Mouse (Mus musculus): Measurements from ENCODE around the gene Rufy1.
A peak's percentile ranks its signal among the peaks of the same experiment; 100 is the strongest.
"Not testable (repeated sequence)": the region's sequence is repeated elsewhere in the genome, so short reads cannot be mapped to it uniquely, and the experiment has no call there.

The Rufy1 gene

DNA sequence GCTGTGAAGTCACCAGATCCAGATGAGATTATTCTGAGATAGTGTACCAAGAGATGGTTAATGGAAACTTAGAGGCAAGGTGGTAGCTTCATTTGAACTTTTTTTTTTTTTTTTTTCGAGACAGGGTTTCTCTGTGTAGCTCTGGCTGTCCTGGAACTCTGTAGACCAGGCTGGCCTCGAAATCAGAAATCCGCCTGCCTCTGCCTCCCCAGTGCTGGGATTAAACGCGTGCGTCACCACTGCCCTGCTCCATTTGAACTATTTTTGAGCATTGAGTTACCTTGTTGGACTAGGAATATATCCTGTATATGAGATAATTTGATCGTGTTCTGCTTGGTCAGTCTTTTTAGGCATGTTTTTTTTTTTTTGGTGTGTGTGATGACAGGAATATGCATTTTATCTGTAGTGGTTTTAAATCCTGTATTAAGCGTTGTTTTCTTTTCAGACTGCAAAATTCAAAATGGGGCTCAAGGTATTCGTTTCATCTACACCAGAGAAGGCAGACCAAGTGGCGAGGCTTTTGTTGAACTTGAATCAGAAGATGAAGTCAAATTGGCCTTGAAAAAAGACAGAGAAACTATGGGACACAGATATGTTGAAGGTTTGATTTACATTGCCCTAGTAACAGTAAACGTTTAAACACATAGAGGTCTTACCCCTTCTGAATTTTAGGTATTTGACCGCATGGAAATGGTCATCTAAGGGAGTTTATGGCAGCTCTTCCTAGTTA lies 51.7 kb downstream of the Rufy1 start:
- DNase-seq (ENCODE audit: low read depth, low spot score): no peak

- peak; percentile 93 for DNase-seq (ENCODE audit: low read depth, low spot score)
Measured at GRCm38 (mm10) chr11:50377892-50378684, 52.8 kb downstream of the Rufy1 start.

DNA sequence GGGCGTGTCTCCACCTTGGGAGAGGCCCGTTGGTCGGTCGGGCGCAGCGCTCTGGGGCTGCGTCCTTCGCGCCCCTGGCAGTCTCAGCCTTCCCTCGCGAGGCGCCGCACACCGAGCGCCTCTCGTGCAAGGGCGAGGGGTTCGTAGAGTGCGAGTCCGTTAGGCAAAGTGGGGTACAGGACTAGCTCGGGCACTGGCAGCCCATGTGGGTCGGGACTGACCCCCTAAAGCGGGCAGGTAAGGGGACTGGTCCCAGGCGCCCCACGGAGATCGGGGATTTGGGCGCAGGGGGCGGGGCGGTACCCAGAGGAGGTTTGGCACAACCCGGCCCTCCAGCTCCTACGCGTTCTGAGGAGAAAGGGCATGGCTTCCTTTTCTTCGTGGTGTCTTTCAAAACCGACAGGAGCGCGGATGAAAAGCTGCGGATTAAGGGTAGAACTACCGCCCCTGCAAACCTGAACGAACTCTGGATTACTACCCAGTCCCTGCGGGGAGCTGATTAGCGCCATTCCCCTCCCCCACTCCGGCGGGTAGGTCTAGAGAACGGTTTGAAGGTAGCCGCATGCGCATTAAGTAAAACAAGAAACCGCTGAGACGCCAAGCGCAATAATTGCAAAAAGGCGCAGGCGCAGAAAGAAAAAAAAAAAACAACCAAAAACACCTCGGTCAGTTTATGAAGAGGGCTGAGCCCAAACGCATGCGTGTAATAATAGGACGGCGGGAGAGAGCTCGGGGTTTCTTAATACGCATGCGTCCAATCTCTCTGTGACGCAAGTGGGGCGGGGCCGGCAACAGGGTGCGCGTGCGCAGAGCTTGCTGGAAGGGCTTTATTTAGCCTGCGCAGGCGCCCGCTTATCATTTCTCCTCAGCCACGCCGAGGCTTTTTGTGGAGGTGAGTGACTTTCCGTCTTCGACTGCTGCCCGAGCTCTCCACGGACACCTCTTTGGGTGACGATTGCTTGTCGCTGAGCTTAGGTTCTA lies 53.7 kb downstream of the Rufy1 start, which contains the start of gene Hnrnph1:
TSS of gene Hnrnph1 (plus strand) at position 80 of the 981 bp plus-strand sequence.
- peak; percentile 99 for DNase-seq (ENCODE audit: low read depth, low spot score)

- DNase-seq (ENCODE audit: low read depth, low spot score): peak; percentile 38
Measured at GRCm38 (mm10) chr11:50376156-50376790, 54.7 kb downstream of the Rufy1 start.

- no peak for DNase-seq (ENCODE audit: low read depth, low spot score)
Measured at GRCm38 (mm10) chr11:50375421-50375820, 55.5 kb downstream of the Rufy1 start.

DNA sequence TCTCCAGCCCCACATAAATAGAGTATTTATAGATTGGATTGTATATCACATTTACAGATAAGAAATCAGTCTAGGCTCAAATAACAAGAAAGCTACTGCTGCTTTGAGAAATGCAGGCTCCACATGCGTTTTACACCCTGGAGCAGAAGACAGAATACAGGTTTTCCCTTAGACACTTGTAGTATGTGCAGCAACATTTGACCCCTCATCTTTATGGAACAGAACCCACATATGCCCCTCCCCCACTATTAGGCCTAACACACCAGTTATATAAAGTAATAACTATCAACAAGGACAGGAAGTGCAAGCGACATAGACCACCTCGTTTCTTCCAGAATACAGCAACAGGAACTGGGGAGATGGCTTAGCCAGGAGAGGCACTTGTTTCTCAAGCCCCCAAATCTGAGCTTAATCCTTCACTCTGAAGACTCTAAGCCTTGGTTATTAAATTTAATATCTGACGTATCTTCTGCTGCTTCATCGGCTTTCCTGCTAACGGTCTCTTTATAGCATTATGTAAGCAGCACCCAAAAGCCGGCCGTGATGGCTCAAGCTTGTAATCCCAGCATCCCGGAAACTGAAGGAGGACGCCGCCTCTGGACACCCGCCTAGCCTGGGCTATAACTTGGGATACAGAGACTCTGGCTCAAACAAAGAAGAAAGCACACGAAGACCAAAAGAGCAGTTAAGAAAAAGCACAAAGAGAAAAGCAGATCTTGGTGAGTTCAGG lies 56.5 kb downstream of the Rufy1 start:
- DNase-seq (ENCODE audit: low read depth, low spot score): no peak

DNA sequence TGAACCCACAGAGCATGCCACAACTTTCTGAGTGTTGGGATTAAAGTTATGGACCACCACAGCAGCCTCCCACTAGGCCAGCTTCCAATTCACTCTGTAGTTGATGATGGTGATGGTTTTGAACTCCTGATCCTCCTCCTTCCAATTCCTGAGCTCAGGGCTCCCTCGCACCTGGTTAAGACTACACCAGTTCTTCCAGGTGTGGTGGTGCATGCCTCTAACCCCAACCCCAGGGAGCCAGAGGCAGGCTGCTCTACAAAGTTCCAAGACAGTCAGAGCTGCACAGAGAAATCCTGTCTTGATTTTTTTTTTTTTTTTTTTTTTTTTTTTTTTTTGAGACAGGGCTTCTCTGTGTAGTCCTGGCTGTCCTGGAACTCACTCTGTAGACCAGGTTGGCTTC lies 57.3 kb downstream of the Rufy1 start:
- DNase-seq (ENCODE audit: low read depth, low spot score): no peak

DNA sequence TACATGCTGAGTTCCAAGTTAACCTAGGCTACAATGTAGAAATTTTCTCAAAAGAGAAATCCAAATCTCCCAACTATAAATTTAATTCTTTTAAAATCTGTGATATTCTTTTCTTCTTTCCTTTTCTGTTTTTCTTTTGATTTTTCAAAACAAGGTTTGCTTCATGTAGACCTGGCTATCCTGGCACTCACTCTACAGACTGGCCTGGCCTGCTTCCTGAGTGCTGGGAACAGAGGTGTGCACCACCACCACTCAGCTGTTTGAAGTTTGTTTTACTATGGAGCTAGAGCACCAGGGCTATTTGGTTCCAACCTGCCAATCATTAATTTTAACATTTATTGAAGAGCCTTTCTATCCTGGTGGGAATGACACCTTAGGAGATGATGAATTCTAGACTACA lies 57.8 kb downstream of the Rufy1 start:
- DNase-seq (ENCODE audit: low read depth, low spot score): no peak

- no peak for DNase-seq (ENCODE audit: low read depth, low spot score)
Measured at GRCm38 (mm10) chr11:50371911-50372310, 59.0 kb downstream of the Rufy1 start.

- DNase-seq (ENCODE audit: low read depth, low spot score): peak; percentile 82
Measured at GRCm38 (mm10) chr11:50371399-50371841, 59.5 kb downstream of the Rufy1 start.

- DNase-seq (ENCODE audit: low read depth, low spot score): no peak
Measured at GRCm38 (mm10) chr11:50370969-50371368, 60.0 kb downstream of the Rufy1 start.

DNA sequence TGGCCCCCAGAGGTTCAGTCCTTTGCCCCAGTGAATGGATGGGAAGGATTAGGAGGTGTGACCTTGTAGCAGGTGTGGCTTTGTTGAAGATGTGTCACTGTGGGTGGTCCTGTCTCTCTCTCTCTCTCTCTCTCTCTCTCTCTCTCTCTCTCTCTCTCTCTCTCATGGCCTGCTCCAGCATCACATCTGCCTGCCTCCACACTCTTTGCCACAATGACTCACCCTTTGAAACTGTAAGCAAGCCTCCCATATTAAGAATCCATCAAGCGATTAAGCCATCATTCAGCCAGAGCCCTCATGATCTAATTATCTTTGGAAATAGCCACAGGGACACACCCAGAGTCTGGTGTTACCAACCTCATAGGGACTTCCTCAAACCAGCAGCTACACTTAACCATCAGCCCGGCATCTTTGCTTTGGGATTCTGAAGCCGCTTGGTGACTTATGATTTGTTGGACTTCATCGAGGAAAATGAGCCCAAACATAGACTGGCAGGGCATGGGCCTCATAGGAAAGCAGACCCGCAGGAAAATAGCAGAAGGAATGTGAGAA lies 61.5 kb downstream of the Rufy1 start:
- no peak for DNase-seq (ENCODE audit: low read depth, low spot score)

GRCm38 (mm10) chr11:50367531-50367930 lies 63.4 kb downstream of the Rufy1 start:
- no peak for DNase-seq (ENCODE audit: low read depth, low spot score)

DNA sequence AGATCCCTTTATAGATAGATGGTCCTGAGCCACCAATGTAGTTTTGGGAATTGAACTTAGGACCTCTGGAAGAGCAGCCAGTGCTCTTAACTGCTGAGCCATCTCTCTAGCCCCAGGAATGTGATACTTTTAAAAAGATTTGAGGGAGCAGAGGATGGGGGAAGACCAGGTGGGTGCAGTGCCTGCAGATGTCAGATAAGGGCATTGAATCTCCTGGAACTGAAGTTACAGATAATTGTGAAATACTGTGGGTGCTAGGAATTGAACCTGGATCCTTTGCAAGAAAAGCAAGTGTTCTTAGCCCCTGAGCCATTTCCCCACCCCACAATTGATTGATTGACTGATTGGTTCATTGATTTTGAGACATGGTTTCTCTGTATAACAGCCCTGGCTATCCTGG lies 65.6 kb downstream of the Rufy1 start:
- no peak for DNase-seq (ENCODE audit: low read depth, low spot score)

DNA sequence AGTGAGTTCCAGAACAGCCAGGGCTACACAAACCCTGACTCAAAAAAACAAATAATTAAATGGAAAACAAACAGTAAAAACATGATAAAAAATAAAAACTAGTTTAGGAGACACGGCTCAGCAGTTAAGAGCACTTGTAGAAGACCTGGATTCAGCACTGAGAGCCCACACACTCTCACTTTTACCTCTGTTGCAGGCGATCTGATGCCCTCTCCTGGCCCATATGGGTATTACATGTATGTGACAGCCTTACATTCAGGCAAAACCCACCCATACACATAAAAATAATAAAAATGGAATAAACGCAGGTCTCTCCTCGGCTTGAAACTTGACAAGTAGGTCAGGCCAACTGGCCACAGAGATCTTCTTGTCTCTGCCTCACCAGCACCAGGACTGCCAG lies 66.4 kb downstream of the Rufy1 start:
- DNase-seq (ENCODE audit: low read depth, low spot score): peak; percentile 90

- not testable (repeated sequence) for DNase-seq (ENCODE audit: low read depth, low spot score)
Measured at GRCm38 (mm10) chr11:50361282-50361681, 69.6 kb downstream of the Rufy1 start.

DNA sequence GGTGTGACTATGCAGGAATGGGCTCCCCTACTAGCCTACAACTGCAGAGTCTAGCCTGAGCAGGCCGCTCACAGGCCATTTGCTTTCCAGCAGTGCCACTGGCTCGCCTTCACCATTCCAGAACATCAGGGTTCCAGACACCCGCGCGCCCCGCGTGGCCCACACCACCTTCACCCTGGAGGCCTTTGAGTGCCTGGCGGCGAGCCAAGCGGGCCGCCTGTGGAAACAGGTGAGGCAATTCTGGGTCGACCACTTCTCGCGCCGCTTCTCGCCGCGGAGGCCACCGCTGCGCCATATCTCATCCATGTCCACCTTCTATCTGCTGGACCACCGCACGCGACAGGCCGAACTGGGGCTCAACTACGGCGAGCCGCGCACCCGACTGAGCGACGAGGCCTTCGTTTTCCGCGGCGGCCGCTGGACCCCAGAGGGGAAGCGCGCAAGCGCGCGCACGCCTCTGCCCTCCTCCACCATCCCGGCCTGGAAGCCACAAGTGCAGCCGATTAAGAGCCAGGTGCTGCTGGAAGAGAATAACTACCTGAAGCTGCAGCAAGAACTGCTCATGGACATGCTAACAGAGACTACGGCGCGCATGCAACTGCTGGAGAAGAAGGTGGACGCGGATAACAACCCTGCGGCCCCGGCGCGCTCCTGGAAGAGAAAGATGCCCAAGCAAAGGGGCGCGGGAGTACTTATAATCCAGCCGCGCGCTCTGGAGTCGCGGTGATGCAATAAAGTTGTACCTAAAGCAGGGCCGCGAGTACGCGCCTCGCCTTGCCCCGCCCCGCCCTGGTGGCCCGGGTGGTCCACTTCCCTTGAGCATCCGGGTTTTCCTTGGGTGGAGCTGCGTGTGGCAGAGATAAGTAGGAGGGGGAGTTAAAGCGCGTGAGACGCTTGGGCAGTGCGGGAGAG lies 71.7 kb downstream of the Rufy1 start:
- peak; percentile 31 for DNase-seq (ENCODE audit: low read depth, low spot score)

- DNase-seq (ENCODE audit: low read depth, low spot score): no peak
Measured at GRCm38 (mm10) chr11:50355395-50355794, 75.5 kb downstream of the Rufy1 start.

DNA sequence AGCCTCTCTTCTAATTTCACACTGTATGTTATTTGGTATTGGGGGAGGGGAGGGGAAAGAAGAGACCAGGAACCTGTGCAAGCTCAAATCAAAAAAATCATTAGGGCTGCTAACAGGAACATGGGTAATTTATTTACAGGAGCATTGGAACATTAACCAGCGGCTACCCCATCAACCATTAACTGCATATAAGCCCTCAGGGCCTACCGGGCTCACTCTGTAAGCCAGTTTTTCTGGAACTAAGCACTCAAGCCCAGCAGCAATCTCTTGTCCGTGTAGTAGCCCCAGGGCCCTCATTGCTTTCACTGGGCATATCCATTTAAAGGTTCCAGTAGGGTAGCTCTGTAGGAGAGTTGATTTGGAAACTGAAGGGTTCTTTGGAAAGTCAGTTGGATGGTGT lies 76.1 kb downstream of the Rufy1 start:
- DNase-seq (ENCODE audit: low read depth, low spot score): no peak
